Mouse (Mus musculus) forebrain, embryonic 13.5 days (tissue): ENCODE measurements around the gene BC025920. TPM values are rescaled to one million over a fixed set of nuclear protein-coding genes. Genes with fewer than 3 reads are reported as not detected.
"Not testable (repeated sequence)": the region's sequence is repeated elsewhere in the genome, so short reads cannot be mapped to it uniquely, and the experiment has no call there.

Source experiments
- ATAC-seq: fragments of 200-750 bp; cut with Nextera tagmentation; 2 replicates; pipeline ENCODE4 v1.8.0; 2017
- H3K27ac ChIP-seq: fragments of 300-500 bp; sonication (generic); 2 replicates; pipeline ENCODE4 v1.5.1; 2015; ENCODE audit warnings: inconsistent platforms, mild to moderate bottlenecking, moderate library complexity
- H3K27me3 ChIP-seq: fragments of 300-500 bp; sonication (generic); 2 replicates; pipeline ENCODE4 v1.6.1; 2015; ENCODE audit warnings: mild to moderate bottlenecking, inconsistent platforms
- H3K36me3 ChIP-seq: fragments of 300-500 bp; sonication (generic); 2 replicates; pipeline ENCODE4 v1.6.1; 2015; ENCODE audit warnings: mild to moderate bottlenecking, inconsistent platforms; ENCODE audit not compliant: poor library complexity, severe bottlenecking
- H3K4me1 ChIP-seq: fragments of 300-500 bp; sonication (generic); 2 replicates; pipeline ENCODE4 v1.6.1; 2015; ENCODE audit warnings: inconsistent platforms
- H3K4me2 ChIP-seq: fragments of 300-500 bp; sonication (generic); 2 replicates; pipeline ENCODE4 v1.6.1; 2015; ENCODE audit warnings: inconsistent platforms, mild to moderate bottlenecking, moderate library complexity
- H3K4me3 ChIP-seq: fragments of 300-500 bp; sonication (generic); 2 replicates; pipeline ENCODE4 v1.5.1; 2015; ENCODE audit warnings: mild to moderate bottlenecking, inconsistent platforms
- H3K9ac ChIP-seq: fragments of 300-500 bp; sonication (generic); 2 replicates; pipeline ENCODE4 v1.6.1; 2015; ENCODE audit warnings: mild to moderate bottlenecking, inconsistent platforms
- H3K9me3 ChIP-seq: fragments of 300-500 bp; sonication (generic); replicated peaks from 2 replicates; pipeline ENCODE4 v1.6.1; 2016; ENCODE audit warnings: inconsistent platforms
- WGBS: fragments of 180-500 bp; shearing (Covaris S2); methylation state at CpG from one replicate; pipeline ENCODE4 v1.1.7; 2015; 5-methylcytosine and 5-hydroxymethylcytosine counted together
- polyA plus RNA-seq: library from polyadenylated mRNA; unstranded; fragments of >200 nt; fragmentation: Nextera tagmentation; extraction: Ambion mirVana; gene quantifications from 2 replicates; pipeline ENCODE4 v1.2.1, GENCODE M21; 2015

The BC025920 gene
- polyA plus RNA-seq, 1 experiment from 2014 or later = 3.7 TPM

DNA sequence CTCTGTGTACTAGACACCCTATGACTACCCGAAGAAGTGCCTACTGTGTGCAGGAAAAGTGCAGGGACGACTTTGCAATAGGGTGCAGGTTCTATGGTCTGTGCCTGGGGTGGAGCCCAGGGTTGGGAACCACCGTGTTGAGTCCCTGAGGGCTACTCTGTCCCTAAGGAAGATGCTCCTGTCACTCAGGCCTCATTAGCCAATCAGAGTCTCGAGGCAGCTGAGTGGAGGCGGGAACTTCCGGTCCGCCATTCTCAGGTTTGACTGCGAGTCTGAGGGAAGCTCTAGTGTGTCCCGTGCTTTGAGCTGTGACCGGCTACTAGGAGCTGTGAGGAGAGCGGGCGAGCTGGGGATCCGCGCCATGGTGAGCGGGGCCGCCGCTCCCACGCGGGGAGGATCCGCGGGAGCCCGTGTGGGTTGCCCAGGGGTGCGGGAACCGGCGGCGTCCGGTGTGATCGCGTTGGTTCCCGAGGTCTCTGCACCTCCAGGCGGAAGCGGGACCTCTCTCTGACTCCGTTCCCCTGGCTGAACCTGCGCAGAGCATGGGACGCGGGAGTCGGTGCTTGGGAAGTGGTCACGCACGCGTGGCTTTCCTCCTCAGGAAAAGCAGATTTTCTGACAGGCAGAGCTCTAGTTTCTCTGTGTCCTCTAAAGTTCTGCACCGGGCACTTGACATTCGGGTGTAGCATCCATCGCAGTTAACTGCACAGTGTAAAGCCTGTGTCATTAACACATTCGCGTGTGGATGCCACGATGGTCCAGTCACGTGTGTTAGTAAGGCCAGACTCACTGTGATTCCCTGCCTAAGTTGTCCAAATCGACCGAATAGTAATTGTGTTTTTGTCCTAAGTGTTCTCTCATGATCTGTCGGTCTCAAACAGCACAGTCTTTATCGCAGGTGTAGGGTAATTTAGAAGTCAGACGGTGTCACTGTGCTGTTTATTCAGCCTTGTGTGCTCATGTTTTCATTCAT, 43.0 kb downstream of the BC025920 start, which contains the start of gene Gm10778:
Gene Gm10778, plus strand, starts transcription at position 257 of the 973 bp plus-strand sequence.
- not testable (repeated sequence) for H3K27me3 ChIP-seq, H3K4me1 ChIP-seq
- peak within 1 kb of the TSS; percentile 75 for H3K9ac ChIP-seq
- peak; percentile 99 for ATAC-seq
- peak within 1 kb of the TSS; percentile 68 for H3K4me2 ChIP-seq
- 3% methylated on average over 31 of the region's 52 CpGs for WGBS
- H3K27ac ChIP-seq = peak within 1 kb of the TSS; percentile 75; the same call in 1 of the 2 replicates
- peaks cover 32% of the 10 kb centered on the region for H3K9me3 ChIP-seq
- H3K36me3 ChIP-seq = peaks cover 23% of the 10 kb centered on the region
- H3K4me3 ChIP-seq = peak within 1 kb of the TSS; percentile 52

DNA sequence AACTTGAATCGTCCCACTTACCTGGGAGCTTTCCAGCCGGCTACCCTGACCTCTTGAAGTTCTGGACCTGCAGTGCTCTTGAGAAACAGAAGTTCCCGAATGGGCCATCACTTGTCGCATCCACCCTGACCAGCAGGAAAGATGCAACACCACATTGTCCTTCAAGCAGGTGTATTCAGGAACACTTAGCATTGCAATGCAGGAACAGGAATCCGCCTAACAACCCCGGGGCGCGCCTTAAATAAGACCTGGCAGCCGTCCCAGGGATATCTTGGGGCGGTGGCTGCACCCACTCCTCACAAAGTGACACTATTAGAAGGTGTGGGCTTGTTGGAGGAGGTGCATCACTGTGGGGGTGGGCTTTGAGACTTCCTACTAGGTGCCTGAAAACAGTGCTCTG, 49.1 kb downstream of the BC025920 start:
- Histone ChIP-seq H3K9ac (no peak overlapping the region), H3K27me3 (no peaks in the 10 kb centered on the region), H3K9me3 (peaks cover 73% of the 10 kb centered on the region), H3K4me1 (peaks cover 2% of the 10 kb centered on the region; the same call in 1 of the 2 replicates), H3K36me3 (peaks cover 60% of the 10 kb centered on the region), H3K27ac (no peak overlapping the region), H3K4me2 (no peak overlapping the region), H3K4me3 (no peak overlapping the region)
- no peak for ATAC-seq
- 96% methylated on average over 10 of the region's 10 CpGs for WGBS

DNA sequence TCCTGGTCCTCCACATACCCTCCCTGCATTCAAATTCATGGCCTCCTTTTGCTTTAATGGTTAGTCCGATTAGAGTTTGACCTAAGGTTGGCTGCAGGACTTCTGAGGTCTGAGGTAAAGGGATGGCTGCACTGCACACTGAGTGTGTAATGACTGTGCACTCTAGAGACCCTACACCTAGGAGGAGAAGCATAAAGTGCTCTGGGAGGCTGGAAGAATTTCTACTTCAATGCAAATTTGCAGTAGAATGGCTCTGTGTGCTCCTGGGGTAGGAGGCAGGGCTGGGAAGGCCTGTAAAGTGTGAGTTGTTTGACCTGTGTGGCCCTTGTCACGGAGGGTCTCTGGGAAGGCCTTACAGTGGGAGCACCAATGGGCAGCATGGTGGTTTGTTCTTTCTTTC, 50.1 kb downstream of the BC025920 start:
- WGBS = 92% methylated on average over 2 of the region's 2 CpGs
- Histone ChIP-seq H3K27me3 (no peaks in the 10 kb centered on the region), H3K9ac (no peak overlapping the region), H3K9me3 (peaks cover 67% of the 10 kb centered on the region), H3K27ac (no peak overlapping the region), H3K4me3 (no peak overlapping the region), H3K36me3 (peaks cover 60% of the 10 kb centered on the region), H3K4me1 (no peaks in the 10 kb centered on the region), H3K4me2 (no peak overlapping the region)
- ATAC-seq = no peak

Other genes starting within 250 kb of the BC025920 start
- 6.3 and 6.8 TPM in 2 replicates for gene Mfsd12, start 248.8 kb upstream of the BC025920 start, polyA plus RNA-seq
- gene 4930404N11Rik, start 240.5 kb upstream of the BC025920 start, polyA plus RNA-seq = 0.44 and 0.45 TPM in 2 replicates
- gene Fzr1, start 227.8 kb upstream of the BC025920 start, polyA plus RNA-seq = 117 and 128 TPM in 2 replicates
- gene Dohh, start 221.8 kb upstream of the BC025920 start, polyA plus RNA-seq = 76.7 and 87.3 TPM in 2 replicates
- gene Gm48551, start 221.8 kb upstream of the BC025920 start, polyA plus RNA-seq = 4.2 and 5.8 TPM in 2 replicates
- gene Gm48552, start 217.3 kb upstream of the BC025920 start, polyA plus RNA-seq = 2.1 and 2.3 TPM in 2 replicates
- gene Smim24, start 213.2 kb upstream of the BC025920 start, polyA plus RNA-seq = 1.8 TPM in 2 replicates
- 18.5 and 25.2 TPM in 2 replicates for gene Nfic, start 150.6 kb upstream of the BC025920 start, polyA plus RNA-seq
- gene Celf5, start 123.6 kb upstream of the BC025920 start, polyA plus RNA-seq = 48.8 and 57.4 TPM in 2 replicates
- gene Ncln, start 109.9 kb upstream of the BC025920 start, polyA plus RNA-seq = 56.8 and 60.9 TPM in 2 replicates
- gene S1pr4, start 106.1 kb upstream of the BC025920 start, polyA plus RNA-seq = 0.52 and 0.53 TPM in 2 replicates
- gene Gna15, start 82.0 kb upstream of the BC025920 start, polyA plus RNA-seq = 0.48 and 0.57 TPM in 2 replicates
- gene Gna11, start 61.1 kb upstream of the BC025920 start, polyA plus RNA-seq = 79.0 and 84.3 TPM in 2 replicates
- gene Aes, start 46.8 kb upstream of the BC025920 start, polyA plus RNA-seq = 430 and 502 TPM in 2 replicates
- 15.1 and 17.7 TPM in 2 replicates for gene Tle2, start 31.7 kb upstream of the BC025920 start, polyA plus RNA-seq
- gene Tle6, start 5.2 kb upstream of the BC025920 start, polyA plus RNA-seq = 1.8 and 4.1 TPM in 2 replicates
- gene Sirt6, start 21.5 kb downstream of the BC025920 start, polyA plus RNA-seq = 56.6 and 65.3 TPM in 2 replicates
- gene Ankrd24, start 22.3 kb downstream of the BC025920 start, polyA plus RNA-seq = 6.4 and 6.9 TPM in 2 replicates
- 5.4 and 5.6 TPM in 2 replicates for gene Gm10778, start 42.8 kb downstream of the BC025920 start, polyA plus RNA-seq
- gene Zfp433, start 98.6 kb downstream of the BC025920 start, polyA plus RNA-seq = 22.8 and 23.2 TPM in 2 replicates
- gene Gm3055, start 164.9 kb downstream of the BC025920 start, polyA plus RNA-seq = 12.3 and 19.5 TPM in 2 replicates
- 2.8 and 4.3 TPM in 2 replicates for gene Gm4767, start 205.9 kb downstream of the BC025920 start, polyA plus RNA-seq